Mouse (Mus musculus) embryonic facial prominence, embryonic 13.5 days (tissue): Measurements from ENCODE around the gene Gm9945. TPM values are rescaled to one million over a fixed set of nuclear protein-coding genes. Genes with fewer than 3 reads are reported as not detected.

Experiments used
- ATAC-seq: fragments of 200-750 bp; cut with Nextera tagmentation; 2 replicates; pipeline ENCODE4 v1.8.0; 2017; ENCODE audit warnings: low read depth; ENCODE audit not compliant: insufficient number of reproducible peaks, insufficient read depth, low FRiP score, low TSS enrichment
- H3K27ac ChIP-seq: fragments of 300-500 bp; sonication (generic); 2 replicates; pipeline ENCODE4 v1.5.1; 2015; ENCODE audit warnings: moderate library complexity, mild to moderate bottlenecking, inconsistent platforms
- H3K27me3 ChIP-seq: fragments of 300-500 bp; sonication (generic); 2 replicates; pipeline ENCODE4 v1.6.1; 2015; ENCODE audit warnings: mild to moderate bottlenecking, inconsistent platforms
- H3K36me3 ChIP-seq: fragments of 300-500 bp; sonication (generic); 2 replicates; pipeline ENCODE4 v1.6.1; 2015; ENCODE audit warnings: mild to moderate bottlenecking, inconsistent platforms
- H3K4me1 ChIP-seq: fragments of 300-500 bp; sonication (generic); 2 replicates; pipeline ENCODE4 v1.6.1; 2015; ENCODE audit warnings: inconsistent platforms
- H3K4me2 ChIP-seq: fragments of 300-500 bp; sonication (generic); 2 replicates; pipeline ENCODE4 v1.6.1; 2015; ENCODE audit warnings: moderate library complexity, mild to moderate bottlenecking, inconsistent platforms
- H3K4me3 ChIP-seq: fragments of 300-500 bp; sonication (generic); 2 replicates; pipeline ENCODE4 v1.5.1; 2015; ENCODE audit warnings: mild to moderate bottlenecking, inconsistent platforms
- H3K9ac ChIP-seq: fragments of 300-500 bp; sonication (generic); 2 replicates; pipeline ENCODE4 v1.6.1; 2015; ENCODE audit warnings: mild to moderate bottlenecking, inconsistent platforms
- H3K9me3 ChIP-seq: fragments of 300-500 bp; sonication (generic); 2 replicates; pipeline ENCODE4 v1.6.1; 2016; ENCODE audit warnings: inconsistent platforms
- WGBS: fragments of 180-500 bp; shearing (Covaris S2); methylation state at CpG from one replicate; pipeline ENCODE4 v1.1.7; 2015; ENCODE audit warnings: mixed read lengths; 5-methylcytosine and 5-hydroxymethylcytosine counted together
- polyA plus RNA-seq: library from polyadenylated mRNA; unstranded; fragments of >200 nt; fragmentation: Nextera tagmentation; extraction: Ambion mirVana; gene quantifications from 2 replicates; pipeline ENCODE4 v1.2.1, GENCODE M21; 2015

The Gm9945 gene
- polyA plus RNA-seq, 1 experiment from 2014 or later: not detected

DNA sequence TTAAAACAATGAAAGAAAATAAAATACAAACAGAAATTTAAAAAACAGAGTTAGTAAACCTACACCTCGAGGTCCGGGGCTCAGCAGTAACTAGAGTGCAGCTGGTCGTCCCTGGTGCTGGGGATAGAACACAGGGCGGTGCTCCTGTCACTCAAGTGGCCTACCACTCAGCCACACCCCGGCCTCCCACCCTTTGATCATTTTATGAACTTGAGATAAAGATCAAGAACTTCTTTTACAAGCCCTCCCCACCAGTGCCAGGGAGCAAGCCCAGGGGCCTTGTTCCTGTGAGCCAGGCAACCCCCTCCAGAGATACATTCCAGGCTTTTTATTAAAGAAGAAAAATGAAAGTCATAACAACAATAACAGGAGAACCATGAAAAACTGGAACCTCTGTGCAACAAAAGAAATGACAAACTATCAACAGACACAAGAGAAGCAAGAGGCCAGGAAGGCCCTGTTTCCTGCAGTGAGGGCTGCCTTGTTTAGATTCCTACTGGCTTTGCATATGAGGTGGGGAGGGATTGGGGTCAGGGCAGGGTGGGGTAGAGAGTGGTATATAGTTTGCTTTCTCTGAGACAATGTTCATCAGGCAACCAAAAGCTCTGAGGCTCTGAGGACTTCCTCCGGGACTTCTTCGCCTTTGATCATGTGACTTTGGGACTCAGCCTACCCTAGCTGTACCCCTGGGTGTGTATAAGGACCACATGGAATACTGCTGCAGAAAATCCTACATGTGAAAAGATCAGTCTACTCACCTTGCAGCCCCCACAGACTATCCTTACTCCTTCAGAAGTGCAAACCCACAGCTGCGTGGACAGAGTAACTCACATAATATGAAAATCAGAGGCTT lies 37.0 kb downstream of the Gm9945 start:
- 55% methylated on average over 8 of the region's 8 CpGs for WGBS
- H3K36me3 ChIP-seq: no peaks in the 10 kb centered on the region
- H3K4me2 ChIP-seq: no peak overlapping the region
- H3K4me1 ChIP-seq: peaks cover 30% of the 10 kb centered on the region
- H3K9ac ChIP-seq: no peak overlapping the region
- H3K4me3 ChIP-seq: no peak overlapping the region
- no peaks in the 10 kb centered on the region for H3K9me3 ChIP-seq
- no peak for ATAC-seq
- no peak overlapping the region; the same call in 1 of the 2 replicates for H3K27ac ChIP-seq
- no peaks in the 10 kb centered on the region; the same call in 1 of the 2 replicates for H3K27me3 ChIP-seq

GRCm38 (mm10) chr11:53518759-53519158 lies 38.8 kb downstream of the Gm9945 start:
- WGBS: 44% methylated on average over 5 of the region's 5 CpGs
- Histone ChIP-seq H3K9me3 (no peaks in the 10 kb centered on the region), H3K9ac (peak overlapping the region; percentile 88; the same call in 1 of the 2 replicates), H3K27me3 (no peaks in the 10 kb centered on the region; the same call in 1 of the 2 replicates), H3K4me3 (peak overlapping the region; percentile 77; the same call in 1 of the 2 replicates), H3K4me2 (peak overlapping the region; percentile 72), H3K27ac (peak overlapping the region; percentile 90; the same call in 1 of the 2 replicates), H3K36me3 (no peaks in the 10 kb centered on the region), H3K4me1 (peaks cover 43% of the 10 kb centered on the region)
- ATAC-seq: no peak

DNA sequence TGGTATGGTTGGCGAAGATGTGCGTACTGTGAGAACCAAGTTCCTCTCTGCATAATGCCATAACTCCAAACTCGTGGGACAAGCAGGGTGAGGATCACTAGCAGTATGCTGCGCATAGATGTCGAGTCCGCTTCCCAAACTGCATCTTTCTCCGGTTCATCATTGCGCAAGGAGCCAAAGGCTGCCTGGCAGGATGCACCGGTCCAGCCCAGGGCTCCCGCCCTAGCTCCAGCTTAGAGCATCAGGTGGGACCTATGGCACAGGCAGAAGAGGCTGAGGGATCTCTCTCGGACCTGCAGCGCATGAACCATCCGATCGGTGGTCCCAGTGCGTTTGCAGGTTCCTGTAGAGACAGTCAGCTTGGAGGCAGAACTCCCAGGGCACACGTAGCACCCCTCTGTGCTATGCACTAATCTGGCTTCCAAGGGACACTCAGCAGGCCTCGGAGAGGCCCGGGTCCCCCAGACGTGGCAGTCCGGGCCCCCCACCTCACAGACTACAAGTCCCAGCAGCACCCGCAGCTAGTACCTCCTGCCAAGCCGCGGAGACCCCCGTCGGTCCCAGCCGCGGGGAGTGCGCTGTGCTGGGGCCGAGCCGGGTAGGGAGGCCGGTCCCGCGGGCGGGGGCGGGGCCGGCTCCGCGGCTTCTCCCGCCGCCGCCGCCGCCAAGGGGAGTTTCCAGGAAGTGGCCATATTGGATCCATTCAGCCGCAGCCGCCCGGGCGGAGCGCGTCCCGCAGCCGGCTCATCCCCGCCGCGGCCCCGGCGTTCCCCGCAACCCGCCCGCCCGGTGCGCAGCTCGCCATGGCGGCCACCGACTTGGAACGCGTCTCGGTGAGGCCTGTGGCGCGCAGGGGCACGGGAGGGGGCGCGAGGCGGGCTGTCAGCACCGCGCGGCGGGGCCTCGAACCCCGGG lies 39.5 kb downstream of the Gm9945 start, which contains the start of gene Sept8:
Gene Sept8 (plus strand): TSS at position 51 of the 915 bp plus-strand sequence.
- peak within 1 kb of the TSS; percentile 88 for H3K9ac ChIP-seq
- H3K27me3 ChIP-seq: no peaks in the 10 kb centered on the region; the same call in 1 of the 2 replicates
- H3K4me1 ChIP-seq: peaks cover 50% of the 10 kb centered on the region
- H3K27ac ChIP-seq: peak within 1 kb of the TSS; percentile 90
- ATAC-seq: peak; percentile 77
- H3K36me3 ChIP-seq: no peaks in the 10 kb centered on the region
- WGBS: 3% methylated on average over 79 of the region's 79 CpGs
- H3K4me2 ChIP-seq: peak within 1 kb of the TSS; percentile 72
- no peaks in the 10 kb centered on the region for H3K9me3 ChIP-seq
- peak within 1 kb of the TSS; percentile 77 for H3K4me3 ChIP-seq

- Histone ChIP-seq H3K4me3 (peak overlapping the region; percentile 77), H3K4me1 (peaks cover 58% of the 10 kb centered on the region), H3K27ac (peak overlapping the region; percentile 90), H3K9ac (peak overlapping the region; percentile 88), H3K27me3 (no peaks in the 10 kb centered on the region; the same call in 1 of the 2 replicates), H3K36me3 (no peaks in the 10 kb centered on the region), H3K4me2 (peak overlapping the region; percentile 72), H3K9me3 (no peaks in the 10 kb centered on the region)
- ATAC-seq: peak; percentile 18; the same call in 1 of the 2 replicates
- WGBS: 1% methylated on average over 24 of the region's 24 CpGs
These were observed 40.4 kb downstream of the Gm9945 start for GRCm38 (mm10) chr11:53520122-53520978.

- H3K4me3 ChIP-seq: peak overlapping the region; percentile 77
- peaks cover 62% of the 10 kb centered on the region for H3K4me1 ChIP-seq
- H3K27me3 ChIP-seq: no peaks in the 10 kb centered on the region; the same call in 1 of the 2 replicates
- no peak for ATAC-seq
- 53% methylated on average over 16 of the region's 16 CpGs for WGBS
- peak overlapping the region; percentile 90 for H3K27ac ChIP-seq
- H3K9me3 ChIP-seq: no peaks in the 10 kb centered on the region
- H3K4me2 ChIP-seq: peak overlapping the region; percentile 72
- peak overlapping the region; percentile 88; the same call in 1 of the 2 replicates for H3K9ac ChIP-seq
- H3K36me3 ChIP-seq: no peaks in the 10 kb centered on the region
These were observed 41.3 kb downstream of the Gm9945 start for GRCm38 (mm10) chr11:53521120-53521820.

DNA sequence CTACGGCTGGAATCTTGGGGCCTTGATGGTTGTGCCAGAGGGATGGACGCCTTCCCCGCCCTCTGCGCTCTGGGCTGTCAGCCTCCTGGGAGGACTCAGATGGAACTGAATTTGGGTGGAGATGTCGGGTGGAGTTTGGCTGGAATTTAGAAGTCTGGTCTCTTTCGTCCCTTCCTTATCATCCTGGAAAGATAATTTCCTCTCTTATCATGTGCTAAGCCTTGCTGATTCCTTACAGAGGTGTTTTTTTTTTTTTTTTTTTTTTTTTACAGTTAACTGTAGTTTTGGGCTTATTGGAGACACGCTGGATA lies 41.8 kb downstream of the Gm9945 start:
- WGBS: 87% methylated on average over 7 of the region's 7 CpGs
- Histone ChIP-seq H3K36me3 (no peaks in the 10 kb centered on the region), H3K4me3 (peak overlapping the region; percentile 77), H3K4me1 (peaks cover 60% of the 10 kb centered on the region), H3K9ac (peak overlapping the region; percentile 88; the same call in 1 of the 2 replicates), H3K9me3 (no peaks in the 10 kb centered on the region), H3K4me2 (peak overlapping the region; percentile 72), H3K27ac (no peak overlapping the region), H3K27me3 (no peaks in the 10 kb centered on the region; the same call in 1 of the 2 replicates)
- no peak for ATAC-seq

DNA sequence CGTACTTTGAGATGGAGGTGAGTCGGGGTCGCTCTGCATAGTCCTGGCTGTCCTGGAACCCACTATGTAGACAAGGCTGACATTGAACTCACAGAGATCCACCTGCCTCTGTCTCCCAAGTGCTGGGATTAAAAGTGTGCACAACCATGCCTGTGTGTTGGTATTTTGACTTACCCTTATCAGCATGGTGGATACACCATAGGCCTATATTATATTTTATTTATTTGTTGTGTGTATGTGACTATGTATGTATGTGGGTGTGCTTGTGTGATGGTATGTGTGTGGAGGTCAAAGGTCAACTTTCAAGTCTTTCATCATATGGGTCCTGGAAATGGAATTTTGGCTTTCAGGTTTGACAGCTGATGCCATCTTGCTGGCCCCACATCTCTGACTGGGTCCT lies 42.4 kb downstream of the Gm9945 start:
- Histone ChIP-seq H3K9ac (no peak overlapping the region), H3K9me3 (no peaks in the 10 kb centered on the region), H3K36me3 (no peaks in the 10 kb centered on the region), H3K4me2 (no peak overlapping the region), H3K27ac (no peak overlapping the region), H3K27me3 (no peaks in the 10 kb centered on the region; the same call in 1 of the 2 replicates), H3K4me3 (no peak overlapping the region), H3K4me1 (peaks cover 59% of the 10 kb centered on the region)
- 93% methylated on average over 3 of the region's 3 CpGs for WGBS
- ATAC-seq: no peak

- Histone ChIP-seq H3K36me3 (no peaks in the 10 kb centered on the region), H3K9ac (no peak overlapping the region), H3K27ac (no peak overlapping the region), H3K4me1 (peaks cover 59% of the 10 kb centered on the region), H3K4me2 (no peak overlapping the region), H3K4me3 (no peak overlapping the region), H3K27me3 (no peaks in the 10 kb centered on the region; the same call in 1 of the 2 replicates), H3K9me3 (no peaks in the 10 kb centered on the region)
- 62% methylated on average over 9 of the region's 9 CpGs for WGBS
- no peak for ATAC-seq
These were observed 43.0 kb downstream of the Gm9945 start for GRCm38 (mm10) chr11:53522930-53523329.

- no peak overlapping the region for H3K27ac ChIP-seq
- ATAC-seq: no peak
These were observed 43.8 kb downstream of the Gm9945 start for GRCm38 (mm10) chr11:53523545-53524405.

More at GRCm38 (mm10) chr11:53523545-53524405, 43.8 kb downstream of the Gm9945 start:
- Histone ChIP-seq H3K9ac (no peak overlapping the region), H3K9me3 (no peaks in the 10 kb centered on the region), H3K4me1 (peaks cover 61% of the 10 kb centered on the region), H3K27me3 (no peaks in the 10 kb centered on the region), H3K4me3 (no peak overlapping the region), H3K36me3 (no peaks in the 10 kb centered on the region), H3K4me2 (0 out of 2 replicates have a peak overlapping the region, but pooled peaks have one; percentile 4)
- 61% methylated on average over 14 of the region's 14 CpGs for WGBS
